Mouse (Mus musculus) kidney, embryonic 14.5 days (tissue): Measurements from ENCODE around the gene Utrn. TPM values are rescaled to one million over a fixed set of nuclear protein-coding genes. Genes with fewer than 3 reads are reported as not detected.

Experiments used
- ATAC-seq: fragments of 200-750 bp; cut with Nextera tagmentation; 2 replicates; pipeline ENCODE4 v1.8.0; 2017; ENCODE audit warnings: moderate number of reproducible peaks, mild to moderate bottlenecking, moderate TSS enrichment, moderate library complexity; ENCODE audit not compliant: low FRiP score, low TSS enrichment
- H3K27ac ChIP-seq: fragments of 300-500 bp; sonication (generic); 2 replicates; pipeline ENCODE4 v1.5.1; 2014; ENCODE audit warnings: low read depth, mild to moderate bottlenecking, low read length, moderate library complexity, mixed read lengths
- H3K27me3 ChIP-seq: fragments of 300-500 bp; sonication (generic); 2 replicates; pipeline ENCODE4 v1.6.1; 2014; ENCODE audit warnings: mild to moderate bottlenecking, low read length; ENCODE audit not compliant: control insufficient read depth, insufficient read depth
- H3K36me3 ChIP-seq: fragments of 300-500 bp; sonication (generic); 2 replicates; pipeline ENCODE4 v1.6.1; 2014; ENCODE audit warnings: low read length, mixed read lengths; ENCODE audit not compliant: control insufficient read depth, insufficient read depth
- H3K4me1 ChIP-seq: fragments of 300-500 bp; sonication (generic); 2 replicates; pipeline ENCODE4 v1.6.1; 2014; ENCODE audit warnings: low read length, mixed read lengths; ENCODE audit not compliant: control insufficient read depth, insufficient read depth
- H3K4me2 ChIP-seq: fragments of 300-500 bp; sonication (generic); replicated peaks from 2 replicates; pipeline ENCODE4 v1.6.1; 2014; ENCODE audit warnings: low read depth, mild to moderate bottlenecking, low read length
- H3K4me3 ChIP-seq: fragments of 300-500 bp; sonication (generic); 2 replicates; pipeline ENCODE4 v1.5.1; 2014; ENCODE audit warnings: mild to moderate bottlenecking, low read length
- H3K9ac ChIP-seq: fragments of 300-500 bp; sonication (generic); 2 replicates; pipeline ENCODE4 v1.6.1; 2014; ENCODE audit warnings: low read depth, mild to moderate bottlenecking, low read length, moderate library complexity
- H3K9me3 ChIP-seq: fragments of 300-500 bp; sonication (generic); 2 replicates; pipeline ENCODE4 v1.6.1; 2016; ENCODE audit warnings: low read length; ENCODE audit not compliant: control insufficient read depth
- WGBS: fragments of 180-500 bp; shearing (Covaris S2); extraction: QIAGEN DNeasy Blood & Tissue Kit; methylation state at CpG from one replicate; pipeline ENCODE4 v1.1.7; 2014; 5-methylcytosine and 5-hydroxymethylcytosine counted together
- polyA plus RNA-seq: library from polyadenylated mRNA; unstranded; fragments of >200 nt; fragmentation: Nextera tagmentation; extraction: Ambion mirVana; gene quantifications from 2 replicates; pipeline ENCODE4 v1.2.1, GENCODE M21; 2014

The Utrn gene
- polyA plus RNA-seq, 1 experiment from 2014 or later = 91.4 TPM

DNA sequence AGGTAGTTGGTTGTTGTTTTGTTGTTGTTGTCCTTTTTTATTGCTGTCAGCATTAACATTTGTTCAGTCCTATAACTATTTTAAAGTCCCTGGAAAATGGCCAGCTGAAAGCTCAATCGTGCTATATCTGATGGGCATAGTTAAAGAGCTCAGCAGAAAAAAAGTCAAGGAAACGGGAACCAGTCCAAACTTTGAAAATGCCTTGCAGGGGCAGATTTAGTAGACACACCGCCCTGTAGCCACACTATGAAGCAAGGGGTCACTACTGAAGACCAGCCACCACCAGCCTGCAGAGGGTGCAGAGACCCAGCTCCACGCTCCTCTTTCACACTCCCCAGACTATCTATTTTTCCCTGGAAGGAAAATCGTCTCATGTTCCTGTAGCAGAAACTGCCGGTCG is 167.5 kb downstream of the Utrn start:
- WGBS = 59% methylated on average over 7 of the region's 7 CpGs
- Histone ChIP-seq H3K27me3 (no peaks in the 10 kb centered on the region), H3K9me3 (no peaks in the 10 kb centered on the region), H3K9ac (no peak overlapping the region), H3K4me1 (no peaks in the 10 kb centered on the region; the same call in 1 of the 2 replicates), H3K27ac (no peak overlapping the region; the same call in 1 of the 2 replicates), H3K36me3 (peaks cover 4% of the 10 kb centered on the region; the same call in 1 of the 2 replicates), H3K4me2 (no peak overlapping the region), H3K4me3 (no peak overlapping the region)
- ATAC-seq = no peak

GRCm38 (mm10) chr10:12700576-12700975 is 168.6 kb downstream of the Utrn start:
- H3K9ac ChIP-seq = no peak overlapping the region
- WGBS = 79% methylated on average over 3 of the region's 3 CpGs

DNA sequence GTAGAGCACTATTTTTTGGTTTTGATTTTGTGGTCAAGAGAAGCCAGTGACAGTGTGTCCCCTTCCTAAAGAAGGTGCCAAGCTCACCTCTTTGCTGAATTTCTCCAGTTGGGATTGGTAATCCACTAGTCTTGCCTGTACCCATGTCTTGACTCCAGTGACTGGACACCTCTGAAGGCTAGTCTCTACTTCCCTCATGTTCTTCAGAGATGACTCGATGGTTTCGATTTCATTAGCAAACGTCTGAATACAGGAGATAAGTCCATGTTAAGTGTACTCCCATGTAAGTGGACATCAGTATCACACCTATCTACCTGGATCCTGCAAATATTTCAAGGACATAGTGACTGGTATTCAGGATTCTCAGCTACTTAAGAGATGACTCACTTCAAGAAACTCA is 171.3 kb downstream of the Utrn start:
- no peaks in the 10 kb centered on the region; the same call in 1 of the 2 replicates for H3K4me1 ChIP-seq
- no peak overlapping the region for H3K27ac ChIP-seq
- no peak overlapping the region for H3K4me3 ChIP-seq
- H3K9ac ChIP-seq = no peak overlapping the region
- peaks cover 5% of the 10 kb centered on the region; the same call in 1 of the 2 replicates for H3K36me3 ChIP-seq
- no peak for ATAC-seq
- no peaks in the 10 kb centered on the region for H3K9me3 ChIP-seq
- no peaks in the 10 kb centered on the region for H3K27me3 ChIP-seq
- 89% methylated on average over 3 of the region's 3 CpGs for WGBS
- no peak overlapping the region for H3K4me2 ChIP-seq

More at GRCm38 (mm10) chr10:12700576-12700975, 168.6 kb downstream of the Utrn start:
- H3K9me3 ChIP-seq = no peaks in the 10 kb centered on the region
- no peaks in the 10 kb centered on the region for H3K27me3 ChIP-seq
- H3K4me1 ChIP-seq = no peaks in the 10 kb centered on the region; the same call in 1 of the 2 replicates
- peaks cover 5% of the 10 kb centered on the region; the same call in 1 of the 2 replicates for H3K36me3 ChIP-seq
- H3K27ac ChIP-seq = no peak overlapping the region
- ATAC-seq = no peak
- no peak overlapping the region for H3K4me3 ChIP-seq
- H3K4me2 ChIP-seq = no peak overlapping the region

- Histone ChIP-seq H3K9ac (no peak overlapping the region), H3K4me2 (no peak overlapping the region), H3K36me3 (peaks cover 9% of the 10 kb centered on the region; the same call in 1 of the 2 replicates), H3K4me3 (no peak overlapping the region), H3K4me1 (no peaks in the 10 kb centered on the region; the same call in 1 of the 2 replicates), H3K9me3 (no peaks in the 10 kb centered on the region), H3K27me3 (no peaks in the 10 kb centered on the region), H3K27ac (no peak overlapping the region)
- no peak for ATAC-seq
- 83% methylated on average over 6 of the region's 6 CpGs for WGBS
Observed at GRCm38 (mm10) chr10:12696704-12697103, 172.5 kb downstream of the Utrn start.

GRCm38 (mm10) chr10:12694774-12695173 is 174.4 kb downstream of the Utrn start:
- H3K4me3 ChIP-seq = no peak overlapping the region
- H3K36me3 ChIP-seq = peaks cover 9% of the 10 kb centered on the region; the same call in 1 of the 2 replicates
- H3K4me1 ChIP-seq = no peaks in the 10 kb centered on the region
- H3K9me3 ChIP-seq = no peaks in the 10 kb centered on the region
- peak; percentile 66; the same call in 1 of the 2 replicates for ATAC-seq
- H3K27ac ChIP-seq = no peak overlapping the region
- H3K27me3 ChIP-seq = no peaks in the 10 kb centered on the region
- H3K9ac ChIP-seq = no peak overlapping the region
- H3K4me2 ChIP-seq = no peak overlapping the region
- WGBS = 6% methylated on average over 6 of the region's 6 CpGs

DNA sequence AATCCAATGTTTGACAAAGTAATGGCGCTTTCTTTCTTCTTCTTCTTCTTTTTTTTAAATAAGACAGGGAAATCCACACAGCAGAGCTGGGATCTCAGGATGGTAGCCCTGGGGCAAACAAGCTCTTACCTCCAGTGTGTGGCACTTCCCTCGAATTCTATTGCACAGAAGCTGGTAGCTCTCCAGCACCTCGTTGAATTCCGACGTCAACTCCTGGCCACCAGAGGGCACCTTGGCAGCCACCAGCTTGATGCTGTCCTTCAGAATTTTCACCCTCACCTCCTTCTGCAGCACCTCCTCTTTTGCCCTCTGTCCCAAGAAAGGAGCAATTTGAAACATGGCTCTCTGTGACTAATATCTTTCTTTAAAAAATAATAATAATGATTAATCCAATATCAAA is 178.6 kb downstream of the Utrn start:
- ATAC-seq = no peak
- Histone ChIP-seq H3K4me3 (no peak overlapping the region), H3K4me1 (no peaks in the 10 kb centered on the region), H3K27ac (no peak overlapping the region), H3K36me3 (peaks cover 10% of the 10 kb centered on the region; the same call in 1 of the 2 replicates), H3K4me2 (no peak overlapping the region), H3K9ac (no peak overlapping the region), H3K9me3 (no peaks in the 10 kb centered on the region), H3K27me3 (no peaks in the 10 kb centered on the region)
- WGBS = 22% methylated on average over 5 of the region's 5 CpGs

GRCm38 (mm10) chr10:12685683-12686082 is 183.5 kb downstream of the Utrn start:
- no peak for ATAC-seq
- Histone ChIP-seq H3K4me1 (no peaks in the 10 kb centered on the region), H3K4me2 (no peak overlapping the region), H3K9ac (no peak overlapping the region), H3K4me3 (no peak overlapping the region), H3K36me3 (peaks cover 35% of the 10 kb centered on the region), H3K27me3 (no peaks in the 10 kb centered on the region), H3K9me3 (no peaks in the 10 kb centered on the region), H3K27ac (no peak overlapping the region)

DNA sequence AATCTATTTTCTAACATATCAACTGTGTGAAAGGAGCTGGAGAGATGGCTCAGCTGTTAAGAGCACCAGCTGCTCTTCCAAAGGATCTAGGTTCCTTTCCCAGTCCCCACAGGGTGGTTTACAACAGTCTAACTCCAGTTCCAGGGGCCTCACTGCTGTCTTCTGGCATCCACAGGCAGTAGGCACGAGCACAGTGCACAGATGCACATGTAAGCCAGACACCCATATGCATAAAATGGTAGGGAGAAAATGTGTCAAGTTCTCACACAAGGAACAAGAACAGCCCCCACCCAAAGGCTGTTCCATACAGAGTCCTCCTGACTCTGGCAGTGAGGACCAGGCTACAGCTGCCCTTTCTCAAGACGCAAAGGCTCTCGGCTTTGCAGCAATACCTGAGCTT is 185.1 kb downstream of the Utrn start:
- Histone ChIP-seq H3K36me3 (peaks cover 45% of the 10 kb centered on the region), H3K27ac (no peak overlapping the region), H3K9me3 (no peaks in the 10 kb centered on the region), H3K4me3 (no peak overlapping the region), H3K4me1 (no peaks in the 10 kb centered on the region), H3K27me3 (no peaks in the 10 kb centered on the region), H3K4me2 (no peak overlapping the region), H3K9ac (no peak overlapping the region)
- WGBS = 89% methylated on average over 3 of the region's 3 CpGs
- no peak for ATAC-seq

DNA sequence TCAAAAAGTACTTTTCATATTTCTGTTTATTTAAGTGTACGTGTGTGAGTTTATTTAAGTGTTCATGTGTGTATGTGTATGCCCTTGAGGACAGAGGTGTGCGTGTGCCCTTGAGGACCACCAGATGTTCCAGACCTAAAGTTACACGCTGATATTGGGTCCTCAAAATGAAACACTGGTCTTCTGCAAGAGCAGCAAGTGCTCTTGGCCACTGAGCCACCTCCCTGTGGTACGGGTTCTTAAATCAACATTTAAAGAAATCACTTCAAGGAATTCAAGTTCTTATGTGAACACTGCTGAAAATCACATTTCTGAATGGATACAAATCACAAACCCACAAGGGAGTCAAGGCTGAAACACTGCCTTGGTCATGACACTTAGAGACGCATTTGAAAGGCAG is 195.9 kb downstream of the Utrn start:
- 90% methylated on average over 5 of the region's 5 CpGs for WGBS
- no peaks in the 10 kb centered on the region for H3K27me3 ChIP-seq
- H3K27ac ChIP-seq = no peak overlapping the region
- H3K36me3 ChIP-seq = peaks cover 27% of the 10 kb centered on the region
- no peak overlapping the region for H3K4me2 ChIP-seq
- H3K9me3 ChIP-seq = no peaks in the 10 kb centered on the region
- no peak overlapping the region for H3K9ac ChIP-seq
- no peak for ATAC-seq
- no peaks in the 10 kb centered on the region for H3K4me1 ChIP-seq
- no peak overlapping the region for H3K4me3 ChIP-seq
